Mouse (Mus musculus): Measurements from ENCODE around the gene Ksr1. TPM values are rescaled to one million over a fixed set of nuclear protein-coding genes. Genes with fewer than 3 reads are reported as not detected.
"Not testable (repeated sequence)": the region's sequence is repeated elsewhere in the genome, so short reads cannot be mapped to it uniquely, and the experiment has no call there.

The Ksr1 gene
- polyA plus RNA-seq, 1 experiment from 2014 or later = 3.3 TPM

GRCm38 (mm10) chr11:78990096-78990495 is 156.1 kb downstream of the Ksr1 start:
- no peak overlapping the region for H3K4me3 ChIP-seq (ENCODE audit: low read length)
- ATAC-seq (ENCODE audit: low read depth) = no peak
- no peak overlapping the region for H3K4me2 ChIP-seq (ENCODE audit: low read depth, low read length)
- H3K27ac ChIP-seq (ENCODE audit: low read length) = no peak overlapping the region
- no peaks in the 10 kb centered on the region; the same call in 1 of the 2 replicates for H3K9me3 ChIP-seq (ENCODE audit: control insufficient read depth, low read length)
- no peaks in the 10 kb centered on the region for H3K27me3 ChIP-seq (ENCODE audit: control insufficient read depth, insufficient read depth, low read depth, low read length)
- no peaks in the 10 kb centered on the region for H3K36me3 ChIP-seq (ENCODE audit: control insufficient read depth, insufficient read depth, low read length)
- no peak overlapping the region for H3K9ac ChIP-seq (ENCODE audit: low read length)
- 87% methylated on average over 9 of the region's 9 CpGs for WGBS
- 0 out of 2 replicates have a peak, but pooled peaks cover under 1% of the 10 kb centered on the region for H3K4me1 ChIP-seq (replicated peaks; ENCODE audit: control insufficient read depth, insufficient read depth, low read length)

GRCm38 (mm10) chr11:78989206-78989605 is 157.0 kb downstream of the Ksr1 start:
- H3K4me1 ChIP-seq (replicated peaks; ENCODE audit: control insufficient read depth, insufficient read depth, low read length); H3K27ac ChIP-seq (ENCODE audit: low read length); H3K27me3 ChIP-seq (ENCODE audit: control insufficient read depth, insufficient read depth, low read depth, low read length); H3K9me3 ChIP-seq (ENCODE audit: control insufficient read depth, low read length); ATAC-seq (ENCODE audit: low read depth); H3K4me2 ChIP-seq (ENCODE audit: low read depth, low read length); H3K36me3 ChIP-seq (ENCODE audit: control insufficient read depth, insufficient read depth, low read length); H3K9ac ChIP-seq (ENCODE audit: low read length); H3K4me3 ChIP-seq (ENCODE audit: low read length): not testable (repeated sequence)
- WGBS = 93% methylated on average over 11 of the region's 11 CpGs

- H3K4me1 ChIP-seq (replicated peaks; ENCODE audit: control insufficient read depth, insufficient read depth, low read length) = peaks cover 5% of the 10 kb centered on the region; the same call in 1 of the 2 replicates
- no peaks in the 10 kb centered on the region for H3K36me3 ChIP-seq (ENCODE audit: control insufficient read depth, insufficient read depth, low read length)
- no peak overlapping the region for H3K4me2 ChIP-seq (ENCODE audit: low read depth, low read length)
- no peaks in the 10 kb centered on the region for H3K27me3 ChIP-seq (ENCODE audit: control insufficient read depth, insufficient read depth, low read depth, low read length)
- no peaks in the 10 kb centered on the region; the same call in 1 of the 2 replicates for H3K9me3 ChIP-seq (ENCODE audit: control insufficient read depth, low read length)
- H3K4me3 ChIP-seq (ENCODE audit: low read length) = no peak overlapping the region
- H3K9ac ChIP-seq (ENCODE audit: low read length) = no peak overlapping the region
- no peak overlapping the region for H3K27ac ChIP-seq (ENCODE audit: low read length)
- ATAC-seq (ENCODE audit: low read depth) = no peak
- WGBS = 77% methylated on average over 10 of the region's 10 CpGs
Observed at GRCm38 (mm10) chr11:78986311-78987002, 159.8 kb downstream of the Ksr1 start.

GRCm38 (mm10) chr11:78985505-78985904 is 160.7 kb downstream of the Ksr1 start:
- peaks cover 5% of the 10 kb centered on the region; the same call in 1 of the 2 replicates for H3K4me1 ChIP-seq (replicated peaks; ENCODE audit: control insufficient read depth, insufficient read depth, low read length)
- no peak overlapping the region for H3K4me3 ChIP-seq (ENCODE audit: low read length)
- no peak overlapping the region for H3K27ac ChIP-seq (ENCODE audit: low read length)
- H3K9ac ChIP-seq (ENCODE audit: low read length) = no peak overlapping the region
- H3K9me3 ChIP-seq (ENCODE audit: control insufficient read depth, low read length) = no peaks in the 10 kb centered on the region; the same call in 1 of the 2 replicates
- ATAC-seq (ENCODE audit: low read depth) = no peak
- no peaks in the 10 kb centered on the region for H3K36me3 ChIP-seq (ENCODE audit: control insufficient read depth, insufficient read depth, low read length)
- H3K27me3 ChIP-seq (ENCODE audit: control insufficient read depth, insufficient read depth, low read depth, low read length) = no peaks in the 10 kb centered on the region
- no peak overlapping the region for H3K4me2 ChIP-seq (ENCODE audit: low read depth, low read length)

- Histone ChIP-seq H3K9ac (ENCODE audit: low read length) (peak within 1 kb of the TSS; percentile 52), H3K4me1 (replicated peaks; ENCODE audit: control insufficient read depth, insufficient read depth, low read length) (peaks cover 5% of the 10 kb centered on the region; the same call in 1 of the 2 replicates), H3K27me3 (ENCODE audit: control insufficient read depth, insufficient read depth, low read depth, low read length) (no peaks in the 10 kb centered on the region), H3K36me3 (ENCODE audit: control insufficient read depth, insufficient read depth, low read length) (no peaks in the 10 kb centered on the region), H3K4me3 (ENCODE audit: low read length) (peak within 1 kb of the TSS; percentile 36), H3K27ac (ENCODE audit: low read length) (0 out of 2 replicates have a peak within 1 kb of the TSS, but pooled peaks have one; percentile 24), H3K4me2 (ENCODE audit: low read depth, low read length) (peak within 1 kb of the TSS; percentile 40), H3K9me3 (ENCODE audit: control insufficient read depth, low read length) (no peaks in the 10 kb centered on the region; the same call in 1 of the 2 replicates)
- peak; percentile 95 for ATAC-seq (ENCODE audit: low read depth)
- WGBS = 32% methylated on average over 10 of the region's 10 CpGs
Observed at GRCm38 (mm10) chr11:78984483-78985177, 161.6 kb downstream of the Ksr1 start, which contains the start of gene Lgals9. Gene Lgals9, minus strand, starts transcription at chr11:78984946.

- H3K4me3 ChIP-seq (ENCODE audit: low read length) = peak overlapping the region; percentile 36; the same call in 1 of the 2 replicates
- H3K9me3 ChIP-seq (ENCODE audit: control insufficient read depth, low read length) = no peaks in the 10 kb centered on the region
- no peaks in the 10 kb centered on the region for H3K36me3 ChIP-seq (ENCODE audit: control insufficient read depth, insufficient read depth, low read length)
- peaks cover 5% of the 10 kb centered on the region; the same call in 1 of the 2 replicates for H3K4me1 ChIP-seq (replicated peaks; ENCODE audit: control insufficient read depth, insufficient read depth, low read length)
- no peak overlapping the region for H3K27ac ChIP-seq (ENCODE audit: low read length)
- 78% methylated on average over 7 of the region's 7 CpGs for WGBS
- H3K27me3 ChIP-seq (ENCODE audit: control insufficient read depth, insufficient read depth, low read depth, low read length) = no peaks in the 10 kb centered on the region
- no peak overlapping the region for H3K9ac ChIP-seq (ENCODE audit: low read length)
- H3K4me2 ChIP-seq (ENCODE audit: low read depth, low read length) = peak overlapping the region; percentile 40; the same call in 1 of the 2 replicates
- ATAC-seq (ENCODE audit: low read depth) = no peak
Observed at GRCm38 (mm10) chr11:78983539-78983938, 162.7 kb downstream of the Ksr1 start.

GRCm38 (mm10) chr11:78982513-78983291 is 163.5 kb downstream of the Ksr1 start:
- no peaks in the 10 kb centered on the region for H3K27me3 ChIP-seq (ENCODE audit: control insufficient read depth, insufficient read depth, low read depth, low read length)
- H3K36me3 ChIP-seq (ENCODE audit: control insufficient read depth, insufficient read depth, low read length) = no peaks in the 10 kb centered on the region
- H3K9me3 ChIP-seq (ENCODE audit: control insufficient read depth, low read length) = no peaks in the 10 kb centered on the region
- H3K27ac ChIP-seq (ENCODE audit: low read length) = no peak overlapping the region
- H3K4me3 ChIP-seq (ENCODE audit: low read length) = no peak overlapping the region
- peaks cover 5% of the 10 kb centered on the region; the same call in 1 of the 2 replicates for H3K4me1 ChIP-seq (replicated peaks; ENCODE audit: control insufficient read depth, insufficient read depth, low read length)
- WGBS = 72% methylated on average over 12 of the region's 12 CpGs
- no peak overlapping the region for H3K4me2 ChIP-seq (ENCODE audit: low read depth, low read length)
- no peak for ATAC-seq (ENCODE audit: low read depth)
- H3K9ac ChIP-seq (ENCODE audit: low read length) = no peak overlapping the region

- H3K27ac ChIP-seq (ENCODE audit: low read length) = no peak overlapping the region
- no peaks in the 10 kb centered on the region for H3K9me3 ChIP-seq (ENCODE audit: control insufficient read depth, low read length)
- no peak overlapping the region for H3K4me3 ChIP-seq (ENCODE audit: low read length)
- no peaks in the 10 kb centered on the region for H3K36me3 ChIP-seq (ENCODE audit: control insufficient read depth, insufficient read depth, low read length)
- WGBS = 51% methylated on average over 2 of the region's 2 CpGs
- ATAC-seq (ENCODE audit: low read depth) = no peak
- no peak overlapping the region for H3K4me2 ChIP-seq (ENCODE audit: low read depth, low read length)
- no peaks in the 10 kb centered on the region for H3K27me3 ChIP-seq (ENCODE audit: control insufficient read depth, insufficient read depth, low read depth, low read length)
- H3K9ac ChIP-seq (ENCODE audit: low read length) = no peak overlapping the region
- H3K4me1 ChIP-seq (replicated peaks; ENCODE audit: control insufficient read depth, insufficient read depth, low read length) = peaks cover 5% of the 10 kb centered on the region; the same call in 1 of the 2 replicates
Observed at GRCm38 (mm10) chr11:78982042-78982441, 164.2 kb downstream of the Ksr1 start.
